Mouse (Mus musculus): ENCODE data around the gene Cacnb3.

DNA sequence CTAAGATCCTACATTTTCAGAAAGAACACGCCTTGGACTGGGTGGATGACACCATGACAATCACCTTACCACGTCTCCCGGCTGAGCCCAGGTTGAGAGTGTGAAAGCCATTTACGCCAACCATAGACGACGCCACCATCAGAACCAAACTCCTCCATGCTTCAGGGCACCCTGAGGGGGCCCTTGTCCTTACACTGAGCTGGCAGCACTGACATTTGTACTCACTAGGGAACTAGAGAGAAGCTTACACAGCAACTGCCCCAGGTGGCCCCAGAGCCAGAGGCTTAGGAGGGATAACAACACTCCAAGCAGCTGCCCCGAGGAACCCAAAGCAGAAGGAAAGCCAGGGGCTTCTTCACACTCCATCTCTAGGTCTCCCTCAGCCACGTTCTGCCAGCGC, 23.9 kb upstream of the Cacnb3 start:
- TF ChIP-seq CTCF (conservative IDR thresholded peaks at IDR 0.05; ENCODE audit: low read length) (no peak), NANOG (IDR thresholded peaks at IDR 0.05; ENCODE audit: borderline replicate concordance, low read length) (no peak), POU5F1 (IDR thresholded peaks at IDR 0.05; ENCODE audit: borderline replicate concordance, low read length) (no peak)

Data from E14TG2a.4 (cell line).